Mouse (Mus musculus): Measurements from ENCODE around the gene Islr2.

- TF ChIP-seq MYOG (IDR thresholded peaks at IDR 0.05; ENCODE audit: control insufficient read depth, extremely low read depth, insufficient read length) (no peak), CTCF (IDR thresholded peaks at IDR 0.05; ENCODE audit: control insufficient read depth, insufficient read depth, insufficient read length) (no peak), USF1 (IDR thresholded peaks at IDR 0.05; ENCODE audit: low read depth) (no peak), MAX (IDR thresholded peaks at IDR 0.05) (no peak), FOSL1 (IDR thresholded peaks at IDR 0.05; ENCODE audit: insufficient read depth, low read length, poor library complexity, severe bottlenecking) (no peak), CEBPB (IDR thresholded peaks at IDR 0.05; ENCODE audit: low read depth) (no peak), MYOD1 (IDR thresholded peaks at IDR 0.05; ENCODE audit: control insufficient read depth, insufficient read length, low read depth) (no peak)
Measured at GRCm38 (mm10) chr9:58165779-58166178, 38.3 kb downstream of the Islr2 start.

Data from C2C12 (cell line).